Mouse (Mus musculus) 3134 (cell line): ENCODE measurements around the gene Copz1.
"Not testable (repeated sequence)": the region's sequence is repeated elsewhere in the genome, so short reads cannot be mapped to it uniquely, and the experiment has no call there.

Source experiments
- DNase-seq: peaks from one replicate; pipeline ENCODE4 v3.0.0-alpha.2; 2011; ENCODE audit warnings: low spot score; ENCODE audit not compliant: insufficient read length; ENCODE audit errors: extremely low read depth

Gene Copz1

GRCm38 (mm10) chr15:103250195-103250740 lies 22.2 kb upstream of the Copz1 start:
- DNase-seq, result no peak

- DNase-seq, result no peak
Measured at GRCm38 (mm10) chr15:103251595-103251994, 20.9 kb upstream of the Copz1 start.

GRCm38 (mm10) chr15:103252660-103253059 lies 19.9 kb upstream of the Copz1 start:
- no peak for DNase-seq

GRCm38 (mm10) chr15:103253352-103253751 lies 19.2 kb upstream of the Copz1 start:
- no peak for DNase-seq

- DNase-seq, result no peak
Measured at GRCm38 (mm10) chr15:103255169-103255568, 17.3 kb upstream of the Copz1 start.

GRCm38 (mm10) chr15:103256210-103256986 lies 16.1 kb upstream of the Copz1 start:
- DNase-seq, result no peak

- peak; percentile 46 for DNase-seq
Measured at GRCm38 (mm10) chr15:103257790-103258728, 14.5 kb upstream of the Copz1 start, which contains the start of gene Nfe2. TSS of gene Nfe2 (minus strand) at chr15:103258403.

GRCm38 (mm10) chr15:103259162-103259561 lies 13.4 kb upstream of the Copz1 start:
- DNase-seq, result no peak

GRCm38 (mm10) chr15:103259989-103260388 lies 12.5 kb upstream of the Copz1 start:
- DNase-seq, result no peak

GRCm38 (mm10) chr15:103264794-103265193 lies 7.7 kb upstream of the Copz1 start:
- no peak for DNase-seq

- no peak for DNase-seq
Measured at GRCm38 (mm10) chr15:103268903-103269302, 3.6 kb upstream of the Copz1 start.

- not testable (repeated sequence) for DNase-seq
Measured at GRCm38 (mm10) chr15:103275943-103276342, 3.4 kb downstream of the Copz1 start.

GRCm38 (mm10) chr15:103277949-103278348 lies 5.4 kb downstream of the Copz1 start:
- no peak for DNase-seq

- DNase-seq, result no peak
Measured at GRCm38 (mm10) chr15:103279750-103280149, 7.2 kb downstream of the Copz1 start.

GRCm38 (mm10) chr15:103280817-103281464 lies 8.4 kb downstream of the Copz1 start:
- no peak for DNase-seq

- no peak for DNase-seq
Measured at GRCm38 (mm10) chr15:103281465-103282205, 9.1 kb downstream of the Copz1 start.

- DNase-seq, result peak; percentile 35
Measured at GRCm38 (mm10) chr15:103284066-103284465, 11.6 kb downstream of the Copz1 start.

GRCm38 (mm10) chr15:103284647-103285046 lies 12.1 kb downstream of the Copz1 start:
- DNase-seq, result no peak

- DNase-seq, result no peak
Measured at GRCm38 (mm10) chr15:103285778-103286417, 13.4 kb downstream of the Copz1 start.
